Mouse (Mus musculus): ENCODE results near the gene Rasal1.

The Rasal1 gene

GRCm38 (mm10) chr5:120653873-120654272 lies 5.3 kb downstream of the Rasal1 start:
- no peak for DNase-seq (ENCODE audit: low read depth, low spot score)

- no peak for DNase-seq (ENCODE audit: low read depth, low spot score)
These were observed 7.7 kb downstream of the Rasal1 start for GRCm38 (mm10) chr5:120656281-120656751.

- DNase-seq (ENCODE audit: low read depth, low spot score) = no peak
These were observed 12.2 kb downstream of the Rasal1 start for GRCm38 (mm10) chr5:120660816-120661215.

- DNase-seq (ENCODE audit: low read depth, low spot score) = no peak
These were observed 16.3 kb downstream of the Rasal1 start for GRCm38 (mm10) chr5:120664888-120665287.

- no peak for DNase-seq (ENCODE audit: low read depth, low spot score)
These were observed 20.1 kb downstream of the Rasal1 start for GRCm38 (mm10) chr5:120668761-120669160.

GRCm38 (mm10) chr5:120670132-120670531 lies 21.5 kb downstream of the Rasal1 start:
- no peak for DNase-seq (ENCODE audit: low read depth, low spot score)

GRCm38 (mm10) chr5:120671865-120672264 lies 23.3 kb downstream of the Rasal1 start:
- DNase-seq (ENCODE audit: low read depth, low spot score) = no peak

- peak; percentile 77 for DNase-seq (ENCODE audit: low read depth, low spot score)
These were observed 25.0 kb downstream of the Rasal1 start for GRCm38 (mm10) chr5:120673626-120674025.

GRCm38 (mm10) chr5:120674229-120675145 lies 25.9 kb downstream of the Rasal1 start:
- peak; percentile 59 for DNase-seq (ENCODE audit: low read depth, low spot score)

GRCm38 (mm10) chr5:120677516-120677915 lies 28.9 kb downstream of the Rasal1 start:
- no peak for DNase-seq (ENCODE audit: low read depth, low spot score)

GRCm38 (mm10) chr5:120679676-120680555 lies 31.3 kb downstream of the Rasal1 start:
- peak; percentile 94 for DNase-seq (ENCODE audit: low read depth, low spot score)

- no peak for DNase-seq (ENCODE audit: low read depth, low spot score)
These were observed 32.3 kb downstream of the Rasal1 start for GRCm38 (mm10) chr5:120680918-120681317.

- no peak for DNase-seq (ENCODE audit: low read depth, low spot score)
These were observed 34.6 kb downstream of the Rasal1 start for GRCm38 (mm10) chr5:120682982-120683771.

GRCm38 (mm10) chr5:120685678-120686077 lies 37.1 kb downstream of the Rasal1 start:
- DNase-seq (ENCODE audit: low read depth, low spot score) = no peak

- DNase-seq (ENCODE audit: low read depth, low spot score) = no peak
These were observed 38.3 kb downstream of the Rasal1 start for GRCm38 (mm10) chr5:120686749-120687483.

GRCm38 (mm10) chr5:120687484-120687851 lies 38.9 kb downstream of the Rasal1 start:
- DNase-seq (ENCODE audit: low read depth, low spot score) = no peak

- no peak for DNase-seq (ENCODE audit: low read depth, low spot score)
These were observed 39.3 kb downstream of the Rasal1 start for GRCm38 (mm10) chr5:120687897-120688296.

- no peak for DNase-seq (ENCODE audit: low read depth, low spot score)
These were observed 39.8 kb downstream of the Rasal1 start for GRCm38 (mm10) chr5:120688434-120688833.

- no peak for DNase-seq (ENCODE audit: low read depth, low spot score)
These were observed 41.8 kb downstream of the Rasal1 start for GRCm38 (mm10) chr5:120690417-120690816.

- DNase-seq (ENCODE audit: low read depth, low spot score) = no peak
These were observed 43.4 kb downstream of the Rasal1 start for GRCm38 (mm10) chr5:120692034-120692433.

Measured in mesoderm, embryonic 11.5 days (tissue).